Mouse (Mus musculus) monocyte, adult 5-6 weeks (primary cell): Measurements from ENCODE around the gene Ppat. TPM values are rescaled to one million over a fixed set of nuclear protein-coding genes. Genes with fewer than 3 reads are reported as not detected.
"Not testable (repeated sequence)": the region's sequence is repeated elsewhere in the genome, so short reads cannot be mapped to it uniquely, and the experiment has no call there.

ENCODE experiments used
- ATAC-seq: fragments of 153-309, 156-312 bp; replicated peaks from 2 replicates; pipeline ENCODE4 v1.8.0; 2017; ENCODE audit warnings: mild to moderate bottlenecking; ENCODE audit not compliant: low TSS enrichment, insufficient number of reproducible peaks, severe bottlenecking, poor library complexity, low FRiP score
- total RNA-seq: library from RNA; stranded (forward); fragments of 200-1000, 200-491, 200-594 nt; gene quantifications from 3 replicates; pipeline ENCODE4 v1.2.3, GENCODE M21; 2017

The Ppat gene
- total RNA-seq, 1 experiment from 2014 or later = 29.8 TPM

DNA sequence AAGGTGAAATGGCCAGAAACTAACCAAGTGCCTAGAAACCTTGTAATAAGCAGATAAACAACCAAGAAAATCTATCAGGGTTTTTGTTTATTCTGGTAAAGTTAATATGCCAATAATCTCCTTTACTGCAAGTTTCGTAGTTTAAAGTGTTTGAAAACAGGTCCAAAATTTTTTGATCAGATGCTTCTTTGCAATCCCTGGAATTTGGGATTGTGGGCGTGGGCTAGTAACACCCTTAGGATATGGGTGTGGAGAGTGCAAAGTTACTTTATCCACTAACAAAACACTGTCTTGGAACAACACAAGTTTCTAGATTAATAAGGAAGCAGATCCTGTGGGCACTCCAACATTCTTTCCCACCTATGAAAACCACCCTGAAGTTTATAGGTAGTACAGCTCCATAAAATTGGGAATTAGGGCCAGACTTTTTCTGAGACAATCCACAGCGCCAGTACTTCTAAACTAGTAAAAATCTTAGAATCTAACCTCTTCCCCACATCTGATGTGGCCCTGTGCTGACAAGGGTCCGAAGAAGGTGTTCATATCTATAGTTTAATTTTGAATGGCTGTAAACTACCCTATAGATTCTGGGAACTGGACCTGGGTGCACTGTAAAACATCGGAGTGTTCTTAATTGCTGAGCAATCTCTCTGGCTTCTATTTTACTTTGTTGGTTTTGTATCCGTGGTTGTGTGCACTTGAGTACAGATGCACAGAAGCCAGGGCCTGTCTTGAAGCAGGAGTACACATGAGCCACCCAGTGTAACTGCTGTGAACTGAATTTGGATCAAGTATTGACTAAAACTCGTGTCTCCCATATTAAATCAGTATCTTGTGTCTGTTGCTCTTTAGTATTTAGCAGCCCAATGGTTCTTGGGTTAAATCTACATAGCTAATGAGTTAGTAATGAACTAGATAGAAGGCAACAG lies 998 bp upstream of the Ppat start:
- no peak for ATAC-seq

DNA sequence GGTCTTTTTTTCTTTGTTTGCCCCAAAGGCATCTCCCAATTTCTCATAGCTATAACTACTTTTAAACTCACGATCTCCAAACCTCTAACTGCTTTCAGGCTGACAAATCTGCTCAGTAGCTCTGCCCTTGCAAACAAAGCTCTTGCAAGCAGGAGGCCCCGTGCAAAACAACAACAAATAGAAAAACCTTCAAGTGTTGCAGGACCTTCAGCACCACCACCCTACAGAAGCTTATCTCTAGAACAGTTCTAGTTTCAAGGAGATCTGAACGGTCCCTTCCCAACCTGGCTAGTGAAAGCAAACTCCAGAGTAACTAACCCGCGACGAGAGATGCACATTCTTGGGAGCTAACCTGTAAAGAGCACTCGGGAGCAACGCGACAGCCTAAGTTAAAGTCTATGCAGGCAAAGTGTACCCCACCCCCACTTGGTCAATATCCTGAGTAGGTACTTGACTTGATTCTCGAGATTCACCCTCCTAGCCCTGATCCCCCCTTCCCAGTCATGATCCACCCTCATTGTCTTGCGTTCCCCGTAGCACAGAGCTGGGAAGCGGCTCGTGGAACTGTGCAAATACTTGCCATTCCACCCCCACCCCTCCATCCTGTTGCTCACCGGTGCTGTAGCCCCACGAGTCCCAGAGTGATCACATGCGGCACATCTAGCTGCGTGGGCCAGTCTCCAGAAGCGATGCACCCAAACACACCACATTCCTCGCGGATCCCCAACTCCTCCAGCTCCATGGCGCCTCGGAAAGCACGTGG lies 854 bp downstream of the Ppat start:
- no peak for ATAC-seq

DNA sequence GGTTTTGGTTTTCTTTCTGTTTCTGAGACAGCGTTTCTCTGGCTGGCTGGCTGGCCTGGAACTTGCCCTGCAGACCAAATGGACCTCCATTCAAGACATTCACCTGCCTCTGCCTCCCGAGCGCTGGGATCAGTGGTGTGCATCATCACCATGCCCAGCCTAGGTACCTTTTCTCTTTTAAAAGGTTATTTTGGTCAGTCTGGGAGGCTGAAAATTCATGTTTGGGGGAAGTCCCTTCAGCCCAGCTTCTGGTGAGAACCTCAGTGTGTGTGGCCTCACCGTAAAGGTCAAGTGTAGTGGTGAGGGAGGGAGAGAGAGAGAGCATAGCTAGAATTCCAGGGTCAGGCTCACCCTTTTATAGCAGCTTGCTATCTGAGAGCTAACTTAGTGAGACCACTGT lies 3.6 kb downstream of the Ppat start:
- no peak for ATAC-seq

DNA sequence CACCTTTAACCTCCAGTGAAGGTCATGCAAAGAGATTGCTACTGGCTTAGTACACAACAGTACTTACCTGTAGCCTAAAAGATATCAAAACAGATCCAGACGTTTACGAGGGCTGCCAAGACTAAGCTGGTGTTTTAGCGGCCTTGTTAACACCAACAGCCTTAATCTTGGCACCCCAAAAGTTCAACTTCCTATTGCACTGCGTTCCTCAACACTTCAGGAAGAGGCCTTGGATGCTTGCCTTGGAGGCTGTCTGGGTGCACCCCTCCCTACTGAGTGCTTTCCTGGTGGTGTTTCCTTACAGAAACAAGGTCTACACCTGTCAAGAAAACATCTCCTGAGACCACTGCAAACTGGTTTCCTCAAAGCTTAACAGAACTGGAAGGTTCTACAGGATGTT lies 4.2 kb downstream of the Ppat start:
- ATAC-seq = no peak

DNA sequence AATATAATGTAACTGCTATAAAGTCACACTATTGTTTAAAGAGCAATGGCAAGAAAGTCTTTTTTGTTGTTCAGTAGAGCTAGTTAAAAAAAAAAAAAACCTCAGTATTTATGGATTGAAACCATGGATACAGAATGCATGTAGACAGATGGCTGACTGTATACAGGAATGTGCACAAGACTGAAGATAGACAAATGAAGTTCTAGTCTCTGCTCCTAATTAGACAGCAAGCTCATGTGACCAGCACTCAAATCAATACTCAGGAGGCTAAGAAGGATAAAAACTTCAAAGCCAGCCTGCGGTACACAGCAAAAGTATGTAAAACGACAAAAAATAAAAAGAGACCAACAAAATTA lies 5.7 kb downstream of the Ppat start:
- ATAC-seq = no peak

DNA sequence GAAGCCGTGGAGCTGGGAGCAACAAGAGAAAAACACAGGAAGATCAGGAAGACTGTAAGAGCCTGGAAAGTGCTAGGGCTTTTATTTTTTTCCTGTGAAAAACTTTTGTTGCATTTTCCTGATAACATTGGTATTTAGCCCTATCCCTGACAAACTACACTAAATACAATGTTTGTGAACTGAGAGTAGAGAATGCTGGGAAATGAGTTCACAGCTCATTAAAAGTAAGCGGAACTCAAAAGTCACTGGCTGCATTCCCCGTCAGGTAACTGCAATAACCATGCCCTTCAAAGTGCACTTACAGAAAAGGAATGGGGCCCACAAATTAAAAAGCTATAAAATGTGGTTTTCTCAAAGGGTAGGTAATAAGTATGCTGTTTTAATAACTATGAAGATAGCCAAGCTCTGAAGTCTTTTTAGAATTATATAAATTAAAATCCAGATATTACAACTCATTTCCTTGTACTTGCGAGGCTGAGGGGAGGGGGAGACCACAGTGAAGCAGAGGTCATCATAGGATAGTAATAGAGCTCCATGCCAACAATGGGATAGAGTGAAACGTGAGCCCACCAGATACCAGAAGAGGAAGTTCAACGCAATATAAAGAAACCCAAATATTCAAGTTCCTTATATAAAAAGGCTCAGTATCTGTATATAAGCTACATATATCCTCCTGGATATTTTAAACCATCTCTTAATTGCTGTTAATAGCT lies 6.3 kb downstream of the Ppat start:
- no peak for ATAC-seq

DNA sequence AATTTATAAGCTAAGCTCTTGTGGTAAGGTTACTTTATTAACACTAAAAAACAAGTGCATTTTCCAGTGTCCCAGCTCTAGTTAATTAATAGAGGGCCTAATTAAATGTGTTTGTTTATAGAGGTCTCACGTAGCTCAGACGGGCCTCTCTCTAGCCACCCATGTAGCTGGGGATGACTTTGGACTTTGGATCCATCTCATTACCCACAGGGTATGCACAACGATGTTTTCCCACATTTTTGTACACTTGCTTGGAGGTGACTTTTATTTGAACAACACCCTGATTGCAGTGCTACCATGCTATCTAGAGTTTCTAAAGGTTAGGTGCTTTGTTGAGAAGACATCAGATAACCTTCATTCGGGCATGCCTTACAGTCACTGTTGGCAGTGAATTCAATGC lies 8.9 kb downstream of the Ppat start:
- no peak for ATAC-seq

DNA sequence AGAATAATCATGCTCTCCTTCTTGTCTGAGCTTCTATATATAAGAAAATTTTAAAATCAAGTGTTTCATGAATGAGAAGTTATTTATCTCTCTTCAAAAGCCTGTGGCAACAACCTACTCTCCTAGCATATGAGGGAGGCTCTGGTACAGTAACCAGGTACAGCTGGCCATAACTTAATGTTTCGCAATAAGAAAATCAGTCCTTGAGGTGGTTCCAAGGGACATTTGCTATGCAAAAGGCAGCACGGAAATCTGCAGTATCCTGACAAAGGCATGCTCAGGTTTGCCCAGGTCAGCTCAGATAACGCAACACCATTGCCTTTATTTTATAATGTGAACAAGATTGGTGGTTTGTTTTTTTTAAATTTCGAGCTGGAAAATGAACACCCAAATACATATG lies 9.4 kb downstream of the Ppat start:
- ATAC-seq = no peak

DNA sequence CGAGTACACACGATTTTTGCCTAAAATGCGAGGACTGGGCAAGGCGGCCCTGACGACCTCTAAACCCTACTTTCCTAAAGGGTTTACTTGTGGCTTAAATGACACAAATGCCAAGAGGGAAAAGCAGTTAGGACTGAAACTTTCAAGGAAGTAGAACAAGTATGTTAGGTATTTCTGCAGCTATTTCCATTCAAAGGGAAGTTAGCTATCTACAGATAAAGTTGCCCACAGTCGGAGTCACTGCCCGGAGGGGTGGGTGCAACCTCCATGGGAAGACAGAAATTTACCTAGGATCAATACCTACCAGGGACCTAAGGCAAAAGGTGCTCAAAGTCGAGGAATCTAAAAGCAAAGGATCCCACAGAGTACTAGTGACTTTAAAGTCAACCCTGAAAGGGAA lies 11.7 kb downstream of the Ppat start:
- ATAC-seq = no peak

DNA sequence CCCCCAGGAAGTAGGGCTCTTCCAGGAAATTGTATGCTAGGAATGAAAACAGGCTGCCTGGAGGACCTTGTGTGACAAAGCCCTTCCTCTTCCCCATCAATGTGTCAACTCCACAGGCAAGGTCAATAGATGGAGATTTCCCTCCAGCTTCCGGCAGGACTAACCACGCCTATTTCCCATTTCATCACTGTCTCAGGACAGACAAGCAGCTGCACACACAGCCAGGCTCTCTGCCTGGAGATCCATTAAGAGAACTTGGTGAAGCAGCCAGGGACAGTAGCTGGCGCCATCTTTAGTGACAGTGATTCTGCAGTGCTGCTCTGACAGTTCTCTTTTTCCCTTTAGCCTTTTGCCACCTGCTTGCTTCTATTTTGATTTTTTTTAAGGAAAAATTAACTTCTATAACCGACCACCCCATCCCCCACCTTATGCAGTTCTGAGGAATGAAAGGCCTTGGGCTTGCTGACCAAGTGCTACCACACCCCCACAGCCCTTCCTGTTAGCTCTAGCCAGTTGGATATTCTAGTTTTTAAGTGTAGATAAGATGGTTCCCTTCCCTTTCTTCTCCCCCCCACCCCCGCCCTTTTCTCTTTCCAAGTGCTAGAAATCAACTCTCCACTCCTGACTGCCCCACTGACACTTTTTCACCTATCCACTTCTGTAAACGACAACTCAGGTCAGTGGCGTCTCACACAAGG lies 22.0 kb downstream of the Ppat start:
- ATAC-seq = no peak

DNA sequence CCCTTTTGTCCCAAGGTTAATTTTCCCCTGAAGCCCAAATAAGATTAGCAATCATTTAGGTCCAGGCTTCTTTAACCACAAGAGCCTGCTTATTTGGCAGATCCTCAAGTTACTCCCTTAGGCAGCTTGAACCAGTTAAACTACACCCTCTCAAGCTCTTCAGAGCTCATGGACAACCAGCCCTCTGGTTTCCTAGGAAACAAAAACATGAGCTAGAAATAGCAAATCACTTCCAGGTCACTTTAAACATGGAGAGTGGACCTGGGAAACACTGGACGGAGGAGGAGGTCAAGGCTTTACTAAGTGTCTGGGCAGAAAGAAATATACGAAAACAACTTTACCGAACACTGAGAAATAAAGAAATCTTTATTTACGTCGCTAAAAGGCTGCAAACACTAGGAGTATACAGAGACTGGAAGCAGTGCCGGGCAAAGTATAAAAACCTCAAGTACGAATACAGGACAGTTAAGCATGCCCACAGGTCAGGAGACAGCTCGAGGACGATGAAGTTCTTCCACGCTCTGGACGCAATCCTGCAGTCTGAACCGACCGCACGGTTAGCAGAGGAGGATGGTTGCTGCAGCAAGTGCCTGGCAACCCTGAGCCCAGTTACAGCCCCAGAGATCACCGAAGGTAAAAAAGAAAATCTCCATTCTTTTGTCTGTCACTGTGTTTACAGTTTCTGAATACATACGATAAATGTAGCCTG lies 23.1 kb downstream of the Ppat start:
- no peak for ATAC-seq

DNA sequence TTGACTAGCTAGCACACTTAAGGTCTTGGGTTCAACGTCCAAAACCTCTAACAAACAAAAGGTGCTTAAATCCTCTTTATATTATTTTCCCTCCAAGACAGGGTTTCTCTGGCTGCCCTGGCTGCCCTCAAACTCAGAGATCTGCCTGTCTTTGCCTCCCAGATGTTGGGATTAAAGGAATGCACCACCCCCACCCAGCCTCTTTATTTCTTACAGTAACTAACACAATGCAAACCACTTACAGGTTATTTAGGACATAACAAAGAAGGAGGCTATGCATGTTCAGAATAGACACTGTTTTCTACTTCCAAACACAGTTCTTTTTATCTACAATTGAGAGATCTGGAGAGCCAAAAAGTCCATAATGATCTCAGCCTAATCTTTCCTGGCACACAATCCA lies 27.1 kb downstream of the Ppat start:
- ATAC-seq = no peak

DNA sequence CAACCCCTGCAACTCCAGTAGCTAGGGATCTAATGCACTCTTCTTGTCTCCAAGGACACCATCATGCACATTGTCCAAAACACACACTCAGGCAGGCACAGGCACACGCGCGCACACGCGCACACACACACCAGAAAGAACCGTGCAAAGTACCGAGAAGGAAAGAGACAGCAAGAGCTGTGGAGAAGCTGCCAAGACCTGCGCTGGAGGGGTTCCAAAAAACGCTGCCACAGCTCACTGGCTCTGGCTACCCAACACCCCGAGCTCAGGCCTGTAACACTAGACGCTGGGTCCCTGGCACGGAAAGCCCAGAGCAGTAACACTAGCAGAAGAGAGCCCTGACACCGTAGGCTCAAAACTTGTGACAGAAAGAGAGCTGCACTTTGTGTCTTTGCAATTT lies 27.9 kb downstream of the Ppat start:
- ATAC-seq = no peak

DNA sequence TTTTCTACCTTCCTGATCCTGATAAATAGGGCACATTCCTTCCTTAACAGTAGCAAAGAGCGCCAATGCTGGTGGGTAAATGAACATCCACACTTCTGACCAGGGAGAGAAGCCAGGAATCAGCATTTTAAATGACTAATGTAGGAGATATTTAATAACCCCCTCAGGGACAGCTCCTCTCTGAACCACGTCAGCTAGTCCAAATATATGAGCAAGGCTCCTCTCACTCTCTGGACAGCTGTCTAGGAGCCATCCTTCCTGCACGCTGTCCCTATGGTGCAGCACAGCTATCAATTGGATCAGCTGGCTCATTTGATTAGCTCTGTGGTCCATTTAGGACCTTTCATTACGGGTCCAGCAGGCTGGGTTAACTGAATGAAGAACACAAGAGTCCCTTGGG lies 28.5 kb downstream of the Ppat start:
- ATAC-seq = no peak

DNA sequence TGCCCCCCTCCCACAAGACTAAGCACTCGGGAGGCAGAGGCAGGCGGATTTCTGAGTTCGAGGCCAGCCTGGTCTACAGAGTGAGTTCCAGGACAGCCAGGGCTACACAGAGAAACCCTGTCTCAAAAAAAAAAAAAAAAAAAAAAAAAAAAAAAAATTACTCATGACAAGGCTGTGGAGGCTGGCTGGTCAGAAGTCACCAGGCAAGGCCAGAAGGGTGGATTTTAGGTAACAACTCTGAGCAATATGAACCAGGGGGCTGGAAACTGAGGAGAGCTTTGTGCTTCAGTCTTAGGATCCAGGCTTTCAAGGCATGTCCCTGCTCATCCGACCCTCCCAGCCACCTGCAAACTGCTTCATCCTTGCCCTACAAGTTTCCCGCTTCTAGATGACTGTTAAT lies 38.9 kb downstream of the Ppat start:
- ATAC-seq = not testable (repeated sequence)

DNA sequence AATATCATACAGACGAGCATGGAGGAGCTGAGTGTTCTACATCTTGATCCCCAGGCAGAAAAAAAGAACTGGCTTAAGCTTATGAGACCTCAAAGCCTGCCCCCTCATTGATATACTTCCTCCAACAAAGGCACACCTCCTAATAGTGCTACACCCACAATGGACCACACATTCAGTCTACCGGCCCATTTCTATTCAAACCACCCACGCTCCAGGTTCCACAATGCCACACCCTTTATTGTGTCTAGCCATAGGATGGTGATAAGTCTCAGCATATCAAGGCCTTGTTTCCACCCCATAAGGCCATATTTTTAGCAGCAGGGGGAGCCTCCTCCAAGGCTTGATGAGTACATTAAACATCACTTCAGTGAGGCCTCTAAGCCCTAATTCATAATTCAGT lies 40.6 kb downstream of the Ppat start:
- no peak for ATAC-seq

DNA sequence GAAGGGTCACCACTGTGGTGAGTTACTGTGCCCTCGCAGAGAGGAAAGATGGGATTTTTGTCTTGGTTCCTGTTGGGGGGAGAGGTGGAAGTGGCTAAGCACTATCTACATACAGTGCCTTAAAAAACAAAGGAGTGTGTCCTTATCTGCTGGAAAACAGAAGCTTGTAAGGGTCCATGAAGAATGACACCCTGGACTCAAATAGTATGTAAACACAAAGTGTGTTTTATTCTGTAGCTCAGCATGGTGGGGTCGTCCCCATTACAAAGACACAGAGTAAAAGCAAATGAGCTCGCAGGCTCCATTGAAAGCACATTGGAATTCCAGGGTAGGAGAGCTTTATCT lies 45.3 kb downstream of the Ppat start:
- no peak for ATAC-seq

DNA sequence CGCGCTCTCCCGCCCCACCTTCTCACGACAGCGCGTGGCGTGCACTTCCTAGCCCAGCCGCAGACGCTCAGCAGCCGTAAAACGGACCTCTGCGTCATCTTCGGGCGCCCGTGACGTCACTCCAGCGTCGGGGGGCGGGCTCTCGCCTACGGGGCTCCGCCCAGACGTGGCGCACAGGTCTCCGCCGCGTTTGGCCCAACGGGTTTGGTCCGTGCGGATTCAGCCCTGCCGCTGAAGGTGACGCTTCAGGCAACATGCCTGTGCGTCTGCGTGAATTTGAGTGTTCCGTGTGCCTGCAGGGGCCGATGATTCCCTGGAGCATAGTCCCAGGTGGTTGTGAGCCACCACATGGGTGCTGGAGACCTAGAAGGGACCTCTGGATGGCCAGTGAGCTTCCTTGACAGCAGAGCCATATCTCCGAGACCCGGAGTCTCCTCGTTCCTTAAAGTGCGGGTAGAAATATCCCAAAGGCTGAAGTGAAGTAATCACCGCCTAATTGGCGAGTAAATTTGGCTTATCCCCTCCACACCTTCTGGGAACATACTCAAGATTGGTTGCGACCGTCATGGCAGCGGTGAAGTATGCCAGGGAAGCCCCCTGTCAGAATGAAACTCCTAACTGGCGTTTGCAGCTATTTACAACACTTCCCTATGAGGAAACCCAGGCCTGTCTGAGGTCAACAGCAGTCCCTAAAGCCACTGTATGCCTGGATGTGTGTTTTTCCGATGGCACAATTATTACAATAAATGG lies 45.8 kb downstream of the Ppat start, which contains the start of gene Aasdh:
Gene Aasdh, minus strand, starts transcription at position 110 of the 750 bp plus-strand sequence.
- ATAC-seq = peak; percentile 92
